Mouse (Mus musculus): ENCODE measurements around the gene Ugt2b37. TPM values are rescaled to one million over a fixed set of nuclear protein-coding genes. Genes with fewer than 3 reads are reported as not detected.
"Not testable (repeated sequence)": the region's sequence is repeated elsewhere in the genome, so short reads cannot be mapped to it uniquely, and the experiment has no call there.

Gene Ugt2b37
- not detected in 2 replicates for polyA plus RNA-seq (2016; fragmentation: Nextera tagmentation; extraction: Ambion mirVana)

GRCm38 (mm10) chr5:87254676-87255075, at the start of gene Ugt2b37:
Gene Ugt2b37 (minus strand): TSS chr5:87254804.
- H3K4me3 ChIP-seq; DNase-seq (ENCODE audit: low spot score); H3K4me1 ChIP-seq; H3K9me3 ChIP-seq; H3K27me3 ChIP-seq (ENCODE audit: insufficient read depth, poor library complexity, severe bottlenecking); H3K27ac ChIP-seq; H3K36me3 ChIP-seq: not testable (repeated sequence)
- WGBS = 67% methylated on average over 3 of the region's 3 CpGs

GRCm38 (mm10) chr5:87286180-87286579, 31.6 kb upstream of the Ugt2b37 start:
- not testable (repeated sequence) for H3K9me3 ChIP-seq; H3K36me3 ChIP-seq; H3K4me1 ChIP-seq; DNase-seq (ENCODE audit: low spot score); H3K27ac ChIP-seq; H3K4me3 ChIP-seq; H3K27me3 ChIP-seq (ENCODE audit: insufficient read depth, poor library complexity, severe bottlenecking)
- WGBS = 84% methylated on average over 4 of the region's 4 CpGs

- WGBS = 77% methylated on average over 4 of the region's 4 CpGs
- not testable (repeated sequence) for H3K9me3 ChIP-seq; H3K4me1 ChIP-seq; H3K36me3 ChIP-seq; H3K27ac ChIP-seq; DNase-seq (ENCODE audit: low spot score); H3K4me3 ChIP-seq; H3K27me3 ChIP-seq (ENCODE audit: insufficient read depth, poor library complexity, severe bottlenecking)
Measured at GRCm38 (mm10) chr5:87275986-87276385, 21.4 kb upstream of the Ugt2b37 start.

DNA sequence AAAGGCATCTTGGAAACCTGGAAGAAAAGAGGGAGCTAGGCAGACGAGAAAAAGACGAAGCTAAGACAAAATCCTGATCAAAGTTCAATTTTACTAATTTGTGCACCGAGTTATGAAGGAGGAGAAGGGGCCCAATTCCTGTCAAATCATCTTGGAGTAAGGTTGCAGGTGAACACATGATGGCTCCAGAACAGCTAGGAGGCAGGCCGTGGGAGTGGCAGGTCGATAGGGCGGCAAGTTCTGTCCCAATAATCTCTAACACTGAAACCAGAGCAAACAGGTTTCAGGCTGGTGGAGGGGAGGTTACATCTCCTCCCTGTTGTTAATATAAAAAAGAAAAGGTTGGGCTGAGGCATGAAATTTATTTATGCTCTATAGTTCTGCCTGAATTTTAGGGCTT, 21.0 kb upstream of the Ugt2b37 start:
- Histone ChIP-seq H3K4me1 (no peaks in the 10 kb centered on the region), H3K27ac (no peak overlapping the region), H3K4me3 (no peak overlapping the region), H3K9me3 (0 out of 2 replicates have a peak, but pooled peaks cover 3% of the 10 kb centered on the region), H3K27me3 (ENCODE audit: insufficient read depth, poor library complexity, severe bottlenecking) (no peaks in the 10 kb centered on the region), H3K36me3 (no peaks in the 10 kb centered on the region)
- DNase-seq (ENCODE audit: low spot score) = no peak
- WGBS = 78% methylated on average over 6 of the region's 6 CpGs

DNA sequence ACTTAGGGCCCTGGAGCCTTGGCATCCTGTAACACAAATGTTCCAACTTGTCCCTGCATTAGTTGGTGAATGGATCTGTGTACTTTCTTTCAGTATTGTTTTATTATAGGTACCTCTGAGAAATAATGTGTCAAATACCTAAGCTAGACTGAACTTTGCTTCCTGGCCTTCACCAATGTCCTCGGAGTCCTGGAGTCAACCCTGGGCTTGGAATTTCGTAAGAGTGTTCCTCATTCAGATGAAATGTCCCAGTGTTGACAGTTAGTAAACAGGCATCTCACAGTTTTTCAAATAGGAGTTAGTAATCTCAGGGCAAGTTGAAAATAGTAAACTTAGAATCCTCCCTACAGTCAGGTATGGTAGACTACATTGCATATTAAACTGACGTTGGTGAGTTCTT, 1.2 kb upstream of the Ugt2b37 start:
- H3K27me3 ChIP-seq (ENCODE audit: insufficient read depth, poor library complexity, severe bottlenecking) = no peaks in the 10 kb centered on the region
- no peak for DNase-seq (ENCODE audit: low spot score)

DNA sequence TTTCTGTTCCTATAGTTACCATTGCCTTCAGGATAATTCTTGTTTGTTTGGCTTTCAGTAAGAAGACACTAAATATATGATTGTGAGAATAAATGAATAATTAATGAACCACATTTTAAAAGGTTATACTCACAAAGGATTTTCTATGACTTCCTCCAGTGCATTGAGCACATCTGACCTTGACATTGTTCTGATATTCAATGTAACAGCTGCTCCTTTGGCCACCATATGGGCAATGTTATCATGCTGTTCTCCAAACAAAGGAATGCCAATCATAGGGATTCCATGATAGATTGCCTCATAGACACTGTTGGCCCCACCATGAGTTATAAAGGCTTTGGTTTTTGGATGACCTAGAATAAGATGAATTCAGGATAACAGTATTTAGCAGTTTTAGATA, 12.5 kb downstream of the Ugt2b37 start:
- H3K9me3 ChIP-seq; H3K4me3 ChIP-seq; DNase-seq (ENCODE audit: low spot score); H3K36me3 ChIP-seq; H3K4me1 ChIP-seq; H3K27me3 ChIP-seq (ENCODE audit: insufficient read depth, poor library complexity, severe bottlenecking); H3K27ac ChIP-seq: not testable (repeated sequence)

More for the DNA sequence above, 1.2 kb upstream of the Ugt2b37 start:
- no peaks in the 10 kb centered on the region for H3K4me1 ChIP-seq
- H3K9me3 ChIP-seq = no peaks in the 10 kb centered on the region
- 75% methylated on average over 3 of the region's 3 CpGs for WGBS
- no peak overlapping the region for H3K27ac ChIP-seq
- H3K36me3 ChIP-seq = no peaks in the 10 kb centered on the region
- no peak overlapping the region for H3K4me3 ChIP-seq

- not testable (repeated sequence) for DNase-seq (ENCODE audit: low spot score); H3K36me3 ChIP-seq; H3K4me3 ChIP-seq; H3K9me3 ChIP-seq; H3K27me3 ChIP-seq (ENCODE audit: insufficient read depth, poor library complexity, severe bottlenecking); H3K27ac ChIP-seq; H3K4me1 ChIP-seq
- 53% methylated on average over 2 of the region's 2 CpGs for WGBS
Measured at GRCm38 (mm10) chr5:87196430-87196829, 58.2 kb downstream of the Ugt2b37 start.

Other genes with a start within 250 kb of the Ugt2b37 start
- 0.18 TPM in 1 of 2 replicates, not detected in the other for gene Ugt2b36, start 162.2 kb downstream of the Ugt2b37 start, polyA plus RNA-seq (2016; fragmentation: Nextera tagmentation; extraction: Ambion mirVana)
- gene Ugt2b5, start 114.5 kb downstream of the Ugt2b37 start, polyA plus RNA-seq (2016; fragmentation: Nextera tagmentation; extraction: Ambion mirVana) = 0.25 TPM in 1 of 2 replicates, not detected in the other
- not detected in 2 replicates for gene Ugt2a3, start 82.4 kb upstream of the Ugt2b37 start, polyA plus RNA-seq (2016; fragmentation: Nextera tagmentation; extraction: Ambion mirVana)
- not detected in 2 replicates for gene Ugt2b38, start 169.4 kb upstream of the Ugt2b37 start, polyA plus RNA-seq (2016; fragmentation: Nextera tagmentation; extraction: Ambion mirVana)
- gene Ugt2a2, start 227.5 kb upstream of the Ugt2b37 start, polyA plus RNA-seq (2016; fragmentation: Nextera tagmentation; extraction: Ambion mirVana) = not detected in 2 replicates
- gene Gm43638, start 232.0 kb upstream of the Ugt2b37 start, polyA plus RNA-seq (2016; fragmentation: Nextera tagmentation; extraction: Ambion mirVana) = not detected in 2 replicates
- gene Ugt2a1, start 236.1 kb upstream of the Ugt2b37 start, polyA plus RNA-seq (2016; fragmentation: Nextera tagmentation; extraction: Ambion mirVana) = not detected in 2 replicates